Mouse (Mus musculus) intestine, embryonic 16.5 days (tissue): ENCODE measurements around the gene Colgalt2. TPM values are rescaled to one million over a fixed set of nuclear protein-coding genes. Genes with fewer than 3 reads are reported as not detected.
"Not testable (repeated sequence)": the region's sequence is repeated elsewhere in the genome, so short reads cannot be mapped to it uniquely, and the experiment has no call there.

Source experiments
- ATAC-seq: fragments of 200-750 bp; cut with Nextera tagmentation; 2 replicates; pipeline ENCODE4 v1.8.0; 2017; ENCODE audit warnings: moderate TSS enrichment, moderate library complexity
- H3K27ac ChIP-seq: fragments of 300-500 bp; sonication (generic); 2 replicates; pipeline ENCODE4 v1.5.1; 2014; ENCODE audit warnings: mild to moderate bottlenecking, low read length
- H3K27me3 ChIP-seq: fragments of 300-500 bp; sonication (generic); replicated peaks from 2 replicates; pipeline ENCODE4 v1.6.1; 2014; ENCODE audit warnings: low read length, control low read depth, mixed read lengths; ENCODE audit not compliant: control insufficient read depth, insufficient read depth
- H3K36me3 ChIP-seq: fragments of 300-500 bp; sonication (generic); 2 replicates; pipeline ENCODE4 v1.6.1; 2014; ENCODE audit warnings: low read length, control low read depth; ENCODE audit not compliant: control insufficient read depth, insufficient read depth
- H3K4me1 ChIP-seq: fragments of 300-500 bp; sonication (generic); 2 replicates; pipeline ENCODE4 v1.6.1; 2014; ENCODE audit warnings: low read length, control low read depth, mixed read lengths; ENCODE audit not compliant: control insufficient read depth, insufficient read depth
- H3K4me2 ChIP-seq: fragments of 300-500 bp; sonication (generic); 2 replicates; pipeline ENCODE4 v1.6.1; 2014; ENCODE audit warnings: low read depth, low read length, control low read depth
- H3K4me3 ChIP-seq: fragments of 300-500 bp; sonication (generic); 2 replicates; pipeline ENCODE4 v1.5.1; 2014; ENCODE audit warnings: mild to moderate bottlenecking, low read length
- H3K9ac ChIP-seq: fragments of 300-500 bp; sonication (generic); 2 replicates; pipeline ENCODE4 v1.6.1; 2014; ENCODE audit warnings: low read depth, low read length
- H3K9me3 ChIP-seq: fragments of 300-500 bp; sonication (generic); 2 replicates; pipeline ENCODE4 v1.6.1; 2016; ENCODE audit warnings: low read length, control low read depth; ENCODE audit not compliant: control insufficient read depth
- WGBS: fragments of 180-500 bp; shearing (Covaris S2); extraction: QIAGEN DNeasy Blood & Tissue Kit; methylation state at CpG from one replicate; pipeline ENCODE4 v1.1.7; 2014; 5-methylcytosine and 5-hydroxymethylcytosine counted together
- polyA plus RNA-seq: library from polyadenylated mRNA; unstranded; fragments of >200 nt; fragmentation: Nextera tagmentation; extraction: Ambion mirVana; gene quantifications from 2 replicates; pipeline ENCODE4 v1.2.1, GENCODE M21; 2015

Gene Colgalt2
- polyA plus RNA-seq, 1 experiment from 2014 or later, result 1.5 TPM

- H3K9me3 ChIP-seq, H3K4me1 ChIP-seq, H3K27ac ChIP-seq, H3K9ac ChIP-seq, H3K4me2 ChIP-seq, H3K36me3 ChIP-seq, H3K27me3 ChIP-seq, ATAC-seq, H3K4me3 ChIP-seq: not testable (repeated sequence)
- 82% methylated on average over 15 of the region's 17 CpGs for WGBS
These were observed 37.9 kb downstream of the Colgalt2 start for GRCm38 (mm10) chr1:152437518-152437917.

GRCm38 (mm10) chr1:152439408-152439807, 39.8 kb downstream of the Colgalt2 start:
- WGBS, result 69% methylated on average over 4 of the region's 4 CpGs
- H3K9me3 ChIP-seq, result no peaks in the 10 kb centered on the region
- no peak overlapping the region for H3K9ac ChIP-seq
- H3K27ac ChIP-seq, result no peak overlapping the region
- no peaks in the 10 kb centered on the region for H3K27me3 ChIP-seq
- H3K36me3 ChIP-seq, result no peaks in the 10 kb centered on the region
- no peak overlapping the region for H3K4me3 ChIP-seq
- H3K4me2 ChIP-seq, result no peak overlapping the region
- H3K4me1 ChIP-seq, result no peaks in the 10 kb centered on the region
- no peak for ATAC-seq

GRCm38 (mm10) chr1:152439874-152440273, 40.2 kb downstream of the Colgalt2 start:
- H3K27ac ChIP-seq, result no peak overlapping the region
- H3K4me3 ChIP-seq, result no peak overlapping the region
- no peaks in the 10 kb centered on the region for H3K27me3 ChIP-seq
- no peak for ATAC-seq
- 75% methylated on average over 10 of the region's 10 CpGs for WGBS
- H3K9me3 ChIP-seq, result no peaks in the 10 kb centered on the region
- no peak overlapping the region for H3K4me2 ChIP-seq
- no peaks in the 10 kb centered on the region for H3K36me3 ChIP-seq
- no peaks in the 10 kb centered on the region for H3K4me1 ChIP-seq
- no peak overlapping the region for H3K9ac ChIP-seq

- H3K4me3 ChIP-seq, result no peak overlapping the region
- H3K36me3 ChIP-seq, result no peaks in the 10 kb centered on the region
- ATAC-seq, result no peak
- no peaks in the 10 kb centered on the region for H3K27me3 ChIP-seq
- no peaks in the 10 kb centered on the region for H3K4me1 ChIP-seq
- H3K9ac ChIP-seq, result no peak overlapping the region
- no peak overlapping the region for H3K4me2 ChIP-seq
- 80% methylated on average over 7 of the region's 7 CpGs for WGBS
- no peaks in the 10 kb centered on the region for H3K9me3 ChIP-seq
- H3K27ac ChIP-seq, result no peak overlapping the region
These were observed 45.0 kb downstream of the Colgalt2 start for GRCm38 (mm10) chr1:152444630-152445029.

GRCm38 (mm10) chr1:152445925-152446324, 46.3 kb downstream of the Colgalt2 start:
- Histone ChIP-seq H3K27ac (no peak overlapping the region), H3K4me1 (no peaks in the 10 kb centered on the region), H3K4me3 (no peak overlapping the region), H3K27me3 (no peaks in the 10 kb centered on the region), H3K4me2 (no peak overlapping the region), H3K9ac (no peak overlapping the region), H3K36me3 (no peaks in the 10 kb centered on the region), H3K9me3 (no peaks in the 10 kb centered on the region)
- WGBS, result 67% methylated on average over 6 of the region's 6 CpGs
- ATAC-seq, result no peak

GRCm38 (mm10) chr1:152454536-152454935, 54.9 kb downstream of the Colgalt2 start:
- no peaks in the 10 kb centered on the region for H3K27me3 ChIP-seq
- 57% methylated on average over 5 of the region's 5 CpGs for WGBS

GRCm38 (mm10) chr1:152455275-152456243, 55.9 kb downstream of the Colgalt2 start:
- 76% methylated on average over 10 of the region's 10 CpGs for WGBS
- ATAC-seq, result no peak
- H3K27me3 ChIP-seq, result no peaks in the 10 kb centered on the region

More at GRCm38 (mm10) chr1:152454536-152454935, 54.9 kb downstream of the Colgalt2 start:
- no peak overlapping the region for H3K9ac ChIP-seq
- H3K27ac ChIP-seq, result no peak overlapping the region
- no peak overlapping the region for H3K4me3 ChIP-seq
- H3K36me3 ChIP-seq, result no peaks in the 10 kb centered on the region
- ATAC-seq, result no peak
- no peaks in the 10 kb centered on the region for H3K4me1 ChIP-seq
- H3K9me3 ChIP-seq, result no peaks in the 10 kb centered on the region
- no peak overlapping the region for H3K4me2 ChIP-seq

GRCm38 (mm10) chr1:152456266-152456665, 56.6 kb downstream of the Colgalt2 start:
- ATAC-seq, result no peak
- Histone ChIP-seq H3K4me2 (no peak overlapping the region), H3K27me3 (no peaks in the 10 kb centered on the region), H3K36me3 (no peaks in the 10 kb centered on the region), H3K9me3 (no peaks in the 10 kb centered on the region), H3K4me3 (no peak overlapping the region), H3K4me1 (no peaks in the 10 kb centered on the region), H3K9ac (no peak overlapping the region), H3K27ac (no peak overlapping the region)
- WGBS, result 68% methylated on average over 3 of the region's 3 CpGs

More at GRCm38 (mm10) chr1:152455275-152456243, 55.9 kb downstream of the Colgalt2 start:
- Histone ChIP-seq H3K27ac (no peak overlapping the region), H3K36me3 (no peaks in the 10 kb centered on the region), H3K4me3 (no peak overlapping the region), H3K9me3 (no peaks in the 10 kb centered on the region), H3K4me1 (no peaks in the 10 kb centered on the region), H3K9ac (no peak overlapping the region), H3K4me2 (no peak overlapping the region)

GRCm38 (mm10) chr1:152457596-152457995, 58.0 kb downstream of the Colgalt2 start:
- WGBS, result 46% methylated on average over 5 of the region's 5 CpGs
- Histone ChIP-seq H3K4me3 (no peak overlapping the region), H3K27ac (no peak overlapping the region), H3K4me2 (no peak overlapping the region), H3K9me3 (no peaks in the 10 kb centered on the region), H3K4me1 (no peaks in the 10 kb centered on the region), H3K27me3 (no peaks in the 10 kb centered on the region), H3K36me3 (no peaks in the 10 kb centered on the region), H3K9ac (no peak overlapping the region)
- no peak for ATAC-seq
